Mouse (Mus musculus) lung, embryonic 15.5 days (tissue): ENCODE measurements around the gene Ehd1. TPM values are rescaled to one million over a fixed set of nuclear protein-coding genes. Genes with fewer than 3 reads are reported as not detected.
A peak's percentile ranks its signal among the peaks of the same experiment; 100 is the strongest.

Experiments
- ATAC-seq: fragments of 200-750 bp; cut with Nextera tagmentation; 2 replicates; pipeline ENCODE4 v1.8.0; 2017; ENCODE audit warnings: moderate number of reproducible peaks, borderline replicate concordance; ENCODE audit not compliant: low FRiP score, low TSS enrichment; ENCODE audit errors: extremely low read depth
- H3K27ac ChIP-seq: fragments of 300-500 bp; sonication (generic); 2 replicates; pipeline ENCODE4 v1.5.1; 2015; ENCODE audit warnings: moderate library complexity, mild to moderate bottlenecking, inconsistent platforms
- H3K27me3 ChIP-seq: fragments of 300-500 bp; sonication (generic); 2 replicates; pipeline ENCODE4 v1.6.1; 2015; ENCODE audit warnings: inconsistent platforms
- H3K36me3 ChIP-seq: fragments of 300-500 bp; sonication (generic); 2 replicates; pipeline ENCODE4 v1.6.1; 2015; ENCODE audit warnings: inconsistent platforms
- H3K4me1 ChIP-seq: fragments of 300-500 bp; sonication (generic); 2 replicates; pipeline ENCODE4 v1.6.1; 2015; ENCODE audit warnings: inconsistent platforms
- H3K4me2 ChIP-seq: fragments of 300-500 bp; sonication (generic); 2 replicates; pipeline ENCODE4 v1.6.1; 2015; ENCODE audit warnings: inconsistent platforms, mild to moderate bottlenecking, moderate library complexity
- H3K4me3 ChIP-seq: fragments of 300-500 bp; sonication (generic); 2 replicates; pipeline ENCODE4 v1.5.1; 2015; ENCODE audit warnings: mild to moderate bottlenecking, inconsistent platforms
- H3K9ac ChIP-seq: fragments of 300-500 bp; sonication (generic); 2 replicates; pipeline ENCODE4 v1.6.1; 2015; ENCODE audit warnings: inconsistent platforms
- H3K9me3 ChIP-seq: fragments of 300-500 bp; sonication (generic); 2 replicates; pipeline ENCODE4 v1.6.1; 2016; ENCODE audit warnings: inconsistent platforms
- WGBS: fragments of 180-500 bp; shearing (Covaris S2); methylation state at CpG from one replicate; pipeline ENCODE4 v1.1.7; 2015; 5-methylcytosine and 5-hydroxymethylcytosine counted together
- polyA plus RNA-seq: library from polyadenylated mRNA; unstranded; fragments of >200 nt; fragmentation: Nextera tagmentation; extraction: Ambion mirVana; gene quantifications from 2 replicates; pipeline ENCODE4 v1.2.1, GENCODE M21; 2015

The Ehd1 gene
- polyA plus RNA-seq, 1 experiment from 2014 or later, result 76.1 TPM

- Histone ChIP-seq H3K27me3 (no peaks in the 10 kb centered on the region), H3K4me2 (peak overlapping the region; percentile 45), H3K9ac (peak overlapping the region; percentile 31; the same call in 1 of the 2 replicates), H3K4me3 (peak overlapping the region; percentile 7; the same call in 1 of the 2 replicates), H3K36me3 (peaks cover under 1% of the 10 kb centered on the region; the same call in 1 of the 2 replicates), H3K27ac (no peak overlapping the region), H3K9me3 (no peaks in the 10 kb centered on the region), H3K4me1 (peaks cover 24% of the 10 kb centered on the region)
- 20% methylated on average over 13 of the region's 13 CpGs for WGBS
- ATAC-seq, result no peak
Measured at GRCm38 (mm10) chr19:6331719-6332516, 55.4 kb downstream of the Ehd1 start.

- Histone ChIP-seq H3K9ac (peak overlapping the region; percentile 39; the same call in 1 of the 2 replicates), H3K4me1 (peaks cover 30% of the 10 kb centered on the region), H3K4me2 (peak overlapping the region; percentile 86), H3K9me3 (no peaks in the 10 kb centered on the region), H3K27ac (peak overlapping the region; percentile 89), H3K36me3 (peaks cover 21% of the 10 kb centered on the region), H3K4me3 (peak overlapping the region; percentile 89), H3K27me3 (no peaks in the 10 kb centered on the region)
- ATAC-seq, result 0 out of 2 replicates have a peak, but pooled peaks have one; percentile 1
- 54% methylated on average over 9 of the region's 9 CpGs for WGBS
Measured at GRCm38 (mm10) chr19:6333761-6334595, 57.5 kb downstream of the Ehd1 start.

GRCm38 (mm10) chr19:6334673-6335457 lies 58.3 kb downstream of the Ehd1 start, which contains the start of gene Men1:
TSS of gene Men1 (plus strand) at chr19:6334979.
- H3K27ac ChIP-seq, result peak within 1 kb of the TSS; percentile 89
- WGBS, result under 1% methylated on average over 38 of the region's 43 CpGs

GRCm38 (mm10) chr19:6335458-6335827 lies 58.9 kb downstream of the Ehd1 start:
- H3K36me3 ChIP-seq, result peaks cover 35% of the 10 kb centered on the region
- peak; percentile 9 for ATAC-seq
- H3K9me3 ChIP-seq, result no peaks in the 10 kb centered on the region
- H3K9ac ChIP-seq, result peak overlapping the region; percentile 90
- under 1% methylated on average over 19 of the region's 25 CpGs for WGBS
- H3K27ac ChIP-seq, result peak overlapping the region; percentile 41
- peak overlapping the region; percentile 86 for H3K4me2 ChIP-seq
- H3K4me1 ChIP-seq, result peaks cover 38% of the 10 kb centered on the region
- no peaks in the 10 kb centered on the region for H3K27me3 ChIP-seq
- peak overlapping the region; percentile 89 for H3K4me3 ChIP-seq

More at GRCm38 (mm10) chr19:6334673-6335457, 58.3 kb downstream of the Ehd1 start, which contains the start of gene Men1:
- Histone ChIP-seq H3K4me2 (peak within 1 kb of the TSS; percentile 86), H3K4me1 (peaks cover 32% of the 10 kb centered on the region), H3K36me3 (peaks cover 30% of the 10 kb centered on the region), H3K9ac (peak within 1 kb of the TSS; percentile 90), H3K9me3 (no peaks in the 10 kb centered on the region), H3K27me3 (no peaks in the 10 kb centered on the region), H3K4me3 (peak within 1 kb of the TSS; percentile 89)
- ATAC-seq, result peak; percentile 92

GRCm38 (mm10) chr19:6336920-6337319 lies 60.4 kb downstream of the Ehd1 start:
- H3K27ac ChIP-seq, result no peak overlapping the region
- no peaks in the 10 kb centered on the region for H3K27me3 ChIP-seq
- WGBS, result 84% methylated on average over 10 of the region's 10 CpGs
- H3K4me3 ChIP-seq, result peak overlapping the region; percentile 89; the same call in 1 of the 2 replicates
- ATAC-seq, result no peak
- peaks cover 35% of the 10 kb centered on the region for H3K36me3 ChIP-seq
- no peaks in the 10 kb centered on the region for H3K9me3 ChIP-seq
- H3K9ac ChIP-seq, result peak overlapping the region; percentile 90
- H3K4me2 ChIP-seq, result peak overlapping the region; percentile 86
- H3K4me1 ChIP-seq, result peaks cover 41% of the 10 kb centered on the region

- 90% methylated on average over 7 of the region's 7 CpGs for WGBS
- Histone ChIP-seq H3K27ac (no peak overlapping the region), H3K4me3 (no peak overlapping the region), H3K4me1 (peaks cover 39% of the 10 kb centered on the region), H3K4me2 (no peak overlapping the region), H3K9me3 (no peaks in the 10 kb centered on the region), H3K9ac (no peak overlapping the region), H3K36me3 (peaks cover 35% of the 10 kb centered on the region), H3K27me3 (no peaks in the 10 kb centered on the region)
- ATAC-seq, result no peak
Measured at GRCm38 (mm10) chr19:6338171-6338570, 61.6 kb downstream of the Ehd1 start.

GRCm38 (mm10) chr19:6338716-6339115 lies 62.2 kb downstream of the Ehd1 start:
- no peak overlapping the region for H3K4me2 ChIP-seq
- no peaks in the 10 kb centered on the region for H3K9me3 ChIP-seq
- WGBS, result 78% methylated on average over 11 of the region's 11 CpGs
- H3K27ac ChIP-seq, result no peak overlapping the region
- H3K27me3 ChIP-seq, result no peaks in the 10 kb centered on the region
- no peak overlapping the region for H3K4me3 ChIP-seq
- ATAC-seq, result no peak
- H3K4me1 ChIP-seq, result peaks cover 39% of the 10 kb centered on the region
- peaks cover 35% of the 10 kb centered on the region for H3K36me3 ChIP-seq
- no peak overlapping the region for H3K9ac ChIP-seq

- Histone ChIP-seq H3K27ac (no peak overlapping the region), H3K4me2 (no peak overlapping the region), H3K36me3 (peaks cover 35% of the 10 kb centered on the region), H3K27me3 (no peaks in the 10 kb centered on the region), H3K9me3 (no peaks in the 10 kb centered on the region), H3K4me1 (peaks cover 36% of the 10 kb centered on the region), H3K9ac (no peak overlapping the region), H3K4me3 (no peak overlapping the region)
- ATAC-seq, result no peak
- 90% methylated on average over 6 of the region's 6 CpGs for WGBS
Measured at GRCm38 (mm10) chr19:6339191-6339590, 62.7 kb downstream of the Ehd1 start.

GRCm38 (mm10) chr19:6339890-6340504 lies 63.5 kb downstream of the Ehd1 start:
- Histone ChIP-seq H3K9me3 (no peaks in the 10 kb centered on the region), H3K27me3 (no peaks in the 10 kb centered on the region), H3K4me2 (peak overlapping the region; percentile 78), H3K4me3 (0 out of 2 replicates have a peak overlapping the region, but pooled peaks have one; percentile 61), H3K36me3 (peaks cover 35% of the 10 kb centered on the region), H3K4me1 (peaks cover 33% of the 10 kb centered on the region), H3K27ac (peak overlapping the region; percentile 60), H3K9ac (peak overlapping the region; percentile 4; the same call in 1 of the 2 replicates)
- 75% methylated on average over 15 of the region's 15 CpGs for whole genome bisulfite sequencing
- no peak for ATAC-seq

- Histone ChIP-seq H3K9ac (peak within 1 kb of the TSS; percentile 53), H3K4me2 (peak within 1 kb of the TSS; percentile 78), H3K27me3 (no peaks in the 10 kb centered on the region), H3K36me3 (peaks cover 36% of the 10 kb centered on the region), H3K9me3 (no peaks in the 10 kb centered on the region), H3K4me3 (peak within 1 kb of the TSS; percentile 61), H3K4me1 (peaks cover 31% of the 10 kb centered on the region), H3K27ac (peak within 1 kb of the TSS; percentile 60)
- 6% methylated on average over 56 of the region's 72 CpGs for WGBS
- ATAC-seq, result peak; percentile 85
Measured at GRCm38 (mm10) chr19:6340524-6341452, 64.3 kb downstream of the Ehd1 start, which contains the start of gene Map4k2. TSS of gene Map4k2 (plus strand) at chr19:6341135.
